Mouse (Mus musculus): ENCODE data around the gene Cdc42se2. TPM values are rescaled to one million over a fixed set of nuclear protein-coding genes. Genes with fewer than 3 reads are reported as not detected.

The Cdc42se2 gene
- total and polyA plus RNA-seq, 2 experiments from 2014 or later = 139 to 144 TPM

GRCm38 (mm10) chr11:54779946-54780345 lies 7.5 kb downstream of the Cdc42se2 start:
- ATAC-seq (no peak), DNase-seq (ENCODE audit: low spot score) (no peak)
- Histone ChIP-seq H3K9ac (replicated peaks; ENCODE audit: low read length) (no peak overlapping the region), H3K9me3 (ENCODE audit: low read length) (no peaks in the 10 kb centered on the region), H3K4me2 (ENCODE audit: low read depth, low read length) (no peak overlapping the region), H3K36me3 (ENCODE audit: insufficient read depth, low read length) (no peaks in the 10 kb centered on the region), H3K27ac (no peak overlapping the region), H3K27me3 (ENCODE audit: insufficient read depth, low read length) (no peaks in the 10 kb centered on the region), H3K4me1 (ENCODE audit: insufficient read depth, low read length) (0 out of 2 replicates have a peak, but pooled peaks cover 2% of the 10 kb centered on the region), H3K4me3 (ENCODE audit: low read length) (no peak overlapping the region)
- no peak for TF ChIP-seq CTCF (IDR thresholded peaks at IDR 0.05; ENCODE audit: low read depth)
- WGBS = 95% methylated on average over 1 of the region's 1 CpGs

- no peak for TF ChIP-seq CTCF (IDR thresholded peaks at IDR 0.05; ENCODE audit: low read depth)
- no peak overlapping the region for H3K27ac ChIP-seq
- H3K36me3 ChIP-seq (ENCODE audit: insufficient read depth, low read length) = no peaks in the 10 kb centered on the region
- H3K4me2 ChIP-seq (ENCODE audit: low read depth, low read length) = no peak overlapping the region
- no peaks in the 10 kb centered on the region for H3K27me3 ChIP-seq (ENCODE audit: insufficient read depth, low read length)
- no peaks in the 10 kb centered on the region for H3K4me1 ChIP-seq (ENCODE audit: insufficient read depth, low read length)
- H3K4me3 ChIP-seq (ENCODE audit: low read length) = no peak overlapping the region
- no peak for DNase-seq (ENCODE audit: low spot score)
- H3K9ac ChIP-seq (replicated peaks; ENCODE audit: low read length) = no peak overlapping the region
- H3K9me3 ChIP-seq (ENCODE audit: low read length) = no peaks in the 10 kb centered on the region
- no peak for ATAC-seq
- 50% methylated on average over 1 of the region's 1 CpGs for WGBS
Measured at GRCm38 (mm10) chr11:54778131-54778844, 9.2 kb downstream of the Cdc42se2 start.

GRCm38 (mm10) chr11:54777387-54778130 lies 9.9 kb downstream of the Cdc42se2 start:
- Histone ChIP-seq H3K27ac (no peak overlapping the region), H3K4me3 (ENCODE audit: low read length) (no peak overlapping the region), H3K4me1 (ENCODE audit: insufficient read depth, low read length) (no peaks in the 10 kb centered on the region), H3K36me3 (ENCODE audit: insufficient read depth, low read length) (no peaks in the 10 kb centered on the region), H3K9ac (replicated peaks; ENCODE audit: low read length) (no peak overlapping the region), H3K27me3 (ENCODE audit: insufficient read depth, low read length) (no peaks in the 10 kb centered on the region), H3K9me3 (ENCODE audit: low read length) (no peaks in the 10 kb centered on the region), H3K4me2 (ENCODE audit: low read depth, low read length) (no peak overlapping the region)
- TF ChIP-seq CTCF (IDR thresholded peaks at IDR 0.05; ENCODE audit: low read depth) = no peak
- 69% methylated on average over 6 of the region's 6 CpGs for WGBS
- no peak for ATAC-seq
- no peak for DNase-seq (ENCODE audit: low spot score)

GRCm38 (mm10) chr11:54776735-54777333 lies 10.6 kb downstream of the Cdc42se2 start:
- Histone ChIP-seq H3K9ac (replicated peaks; ENCODE audit: low read length) (no peak overlapping the region), H3K27me3 (ENCODE audit: insufficient read depth, low read length) (no peaks in the 10 kb centered on the region), H3K4me2 (ENCODE audit: low read depth, low read length) (no peak overlapping the region), H3K4me1 (ENCODE audit: insufficient read depth, low read length) (no peaks in the 10 kb centered on the region), H3K4me3 (ENCODE audit: low read length) (no peak overlapping the region), H3K9me3 (ENCODE audit: low read length) (no peaks in the 10 kb centered on the region), H3K27ac (peak overlapping the region; percentile 28; the same call in 1 of the 2 replicates), H3K36me3 (ENCODE audit: insufficient read depth, low read length) (no peaks in the 10 kb centered on the region)
- no peak for ATAC-seq
- no peak for TF ChIP-seq CTCF (IDR thresholded peaks at IDR 0.05; ENCODE audit: low read depth)
- 66% methylated on average over 4 of the region's 4 CpGs for WGBS
- DNase-seq (ENCODE audit: low spot score) = no peak

GRCm38 (mm10) chr11:54776367-54776701 lies 11.1 kb downstream of the Cdc42se2 start:
- H3K4me3 ChIP-seq (ENCODE audit: low read length) = no peak overlapping the region
- no peak for TF ChIP-seq CTCF (IDR thresholded peaks at IDR 0.05; ENCODE audit: low read depth)
- no peaks in the 10 kb centered on the region for H3K9me3 ChIP-seq (ENCODE audit: low read length)
- H3K9ac ChIP-seq (replicated peaks; ENCODE audit: low read length) = no peak overlapping the region
- no peaks in the 10 kb centered on the region for H3K36me3 ChIP-seq (ENCODE audit: insufficient read depth, low read length)
- no peaks in the 10 kb centered on the region for H3K4me1 ChIP-seq (ENCODE audit: insufficient read depth, low read length)
- peak overlapping the region; percentile 28; the same call in 1 of the 2 replicates for H3K27ac ChIP-seq
- ATAC-seq (no peak), DNase-seq (ENCODE audit: low spot score) (no peak)
- H3K27me3 ChIP-seq (ENCODE audit: insufficient read depth, low read length) = no peaks in the 10 kb centered on the region
- no peak overlapping the region for H3K4me2 ChIP-seq (ENCODE audit: low read depth, low read length)
- WGBS = 83% methylated on average over 2 of the region's 2 CpGs

- Histone ChIP-seq H3K9me3 (ENCODE audit: low read length) (no peaks in the 10 kb centered on the region), H3K27ac (peak overlapping the region; percentile 28; the same call in 1 of the 2 replicates), H3K4me2 (ENCODE audit: low read depth, low read length) (no peak overlapping the region), H3K4me3 (ENCODE audit: low read length) (no peak overlapping the region), H3K4me1 (ENCODE audit: insufficient read depth, low read length) (no peaks in the 10 kb centered on the region), H3K36me3 (ENCODE audit: insufficient read depth, low read length) (no peaks in the 10 kb centered on the region), H3K9ac (replicated peaks; ENCODE audit: low read length) (no peak overlapping the region), H3K27me3 (ENCODE audit: insufficient read depth, low read length) (no peaks in the 10 kb centered on the region)
- TF ChIP-seq CTCF (IDR thresholded peaks at IDR 0.05; ENCODE audit: low read depth) = no peak
- WGBS = 65% methylated on average over 4 of the region's 4 CpGs
- ATAC-seq (no peak), DNase-seq (ENCODE audit: low spot score) (no peak)
Measured at GRCm38 (mm10) chr11:54775628-54776366, 11.7 kb downstream of the Cdc42se2 start.

Measured in hindbrain, postnatal 0 days (tissue).